Mouse (Mus musculus) adrenal gland, postnatal 36 days (tissue): Measurements from ENCODE around the gene Rhno1. TPM values are rescaled to one million over a fixed set of nuclear protein-coding genes. Genes with fewer than 3 reads are reported as not detected.
"Not testable (repeated sequence)": the region's sequence is repeated elsewhere in the genome, so short reads cannot be mapped to it uniquely, and the experiment has no call there.

Experiments
- DNase-seq, 2 experiments: peaks; one replicate each; pipeline ENCODE4 v3.0.0; 2021; ENCODE audit warnings: mixed read lengths in 1 of 2
- long read RNA-seq, 2 experiments: library from polyadenylated mRNA; stranded (forward); transcript quantifications; one replicate each; pipeline ENCODE4 v2.0.0; 2021; ENCODE audit warnings: borderline sequencing depth in 2 of 2
- total RNA-seq, 2 experiments: library from RNA; stranded (reverse); gene quantifications; 2 replicates each; pipeline ENCODE4 v1.2.3; 2021

The Rhno1 gene
- total RNA-seq = 10 to 100 TPM; 16.4 to 19.7 TPM
- long read RNA-seq, experiment 1, transcript Rhno1-201 (3 exons, 1,584 nt) = major isoform, 5 of 14 reads
- long read RNA-seq, experiment 1, transcript Rhno1-202 (3 exons, 1,108 nt) = major isoform, 5 of 14 reads
- long read RNA-seq, experiment 1, partial matches to known transcripts = 1 of 14 reads
- long read RNA-seq, experiment 1, other reads (novel, unspliced or antisense) = 3 of 14 reads
- long read RNA-seq, experiment 2, partial matches to known transcripts = 0 of 4 reads
- long read RNA-seq, experiment 2, other reads (novel, unspliced or antisense) = 3 of 4 reads

DNA sequence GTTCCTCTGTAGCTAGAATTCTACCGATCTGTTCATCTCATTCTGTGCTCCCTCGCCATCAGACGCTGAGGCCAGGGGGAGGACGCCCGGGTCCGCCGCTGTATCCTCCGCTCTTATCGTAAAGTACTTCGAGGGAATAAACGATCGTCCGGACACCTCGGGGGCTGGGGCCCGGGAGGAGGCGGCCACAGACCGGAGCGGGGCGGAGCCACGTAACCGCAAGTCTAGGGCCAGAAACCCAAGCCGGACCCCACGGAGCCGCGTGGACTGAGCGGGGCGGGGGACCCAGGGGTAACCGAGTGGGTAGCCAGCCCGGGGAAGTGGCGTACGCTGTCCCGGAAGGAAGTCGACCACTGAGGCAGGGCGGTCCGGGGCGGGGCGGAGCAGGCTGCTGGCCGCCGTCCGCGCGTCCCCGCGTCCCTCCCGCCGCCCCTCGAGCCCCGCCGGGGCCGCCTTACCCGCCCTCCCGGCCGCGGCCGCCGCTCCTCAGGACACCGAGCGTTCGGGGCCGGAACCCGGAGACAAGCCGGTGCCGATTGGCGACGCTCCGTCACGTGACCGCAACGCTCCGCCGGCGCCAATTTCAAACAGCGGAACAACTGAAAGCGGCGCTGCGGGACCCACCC, at the start of gene Rhno1, which contains the start of gene Foxm1:
TSS of gene Rhno1 (minus strand) at position 531 of the 626 bp plus-strand sequence.
TSS of gene Foxm1 (plus strand) at position 587 of the 626 bp plus-strand sequence.
- DNase-seq = peak; percentile 88 to 89

GRCm38 (mm10) chr6:128411115-128411514, 48.4 kb upstream of the Rhno1 start:
- peak; percentile 77 to 78 for DNase-seq

DNA sequence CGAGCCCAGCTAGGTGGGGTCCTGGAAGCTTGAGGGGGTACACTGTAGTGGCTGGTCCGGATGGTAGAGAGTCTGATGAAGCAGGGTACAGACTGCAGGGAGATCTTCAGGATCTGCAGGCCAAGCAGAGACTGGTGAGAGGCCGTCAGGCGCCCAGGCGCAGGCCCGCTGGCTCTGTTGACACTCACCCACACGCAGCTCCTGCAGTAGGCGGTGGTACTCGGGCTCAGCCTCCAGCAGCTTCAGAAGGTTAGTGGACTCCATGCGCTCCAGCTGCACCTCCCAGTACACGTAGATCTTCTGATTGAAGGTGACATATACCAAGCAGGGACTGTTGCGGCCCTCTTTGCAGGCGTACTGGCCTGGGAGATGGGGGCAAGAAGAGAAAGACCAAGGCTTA, 47.6 kb upstream of the Rhno1 start:
- no peak for DNase-seq

DNA sequence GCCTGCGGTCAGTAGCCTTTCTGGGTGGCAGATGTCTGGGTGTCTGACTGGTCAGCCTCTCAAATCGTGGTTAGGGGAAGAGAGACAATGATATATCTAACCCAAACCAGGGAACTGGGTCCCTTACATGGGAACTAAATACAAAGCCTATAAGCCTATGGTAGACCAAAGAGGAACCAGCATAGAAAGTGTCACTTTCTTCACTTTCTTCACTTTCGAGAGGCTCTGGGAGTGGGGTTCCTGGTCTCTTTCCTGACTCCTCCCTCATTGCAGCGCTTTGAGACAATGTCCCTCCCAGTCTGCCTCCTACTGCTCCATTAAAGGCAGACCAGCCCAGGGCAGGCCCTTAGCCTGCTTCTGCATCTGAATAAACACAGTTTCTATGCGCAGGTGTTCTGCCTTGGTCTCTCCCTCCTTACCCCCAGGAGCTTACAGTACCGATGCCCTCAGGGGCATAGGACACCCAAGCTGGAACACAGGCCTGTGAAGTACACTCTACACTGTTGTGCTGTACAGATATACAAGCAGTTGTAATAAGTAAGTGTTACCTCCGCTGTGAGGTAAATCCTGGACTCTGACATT, 45.9 kb upstream of the Rhno1 start:
- DNase-seq = no peak

GRCm38 (mm10) chr6:128404708-128405107, 42.0 kb upstream of the Rhno1 start:
- no peak for DNase-seq

- peak; percentile 61 to 64 for DNase-seq
Measured at GRCm38 (mm10) chr6:128399421-128400185, 36.9 kb upstream of the Rhno1 start.

GRCm38 (mm10) chr6:128398996-128399395, 36.3 kb upstream of the Rhno1 start, which contains the start of gene Nrip2:
Gene Nrip2 (plus strand): TSS chr6:128399296.
- DNase-seq = no peak

DNA sequence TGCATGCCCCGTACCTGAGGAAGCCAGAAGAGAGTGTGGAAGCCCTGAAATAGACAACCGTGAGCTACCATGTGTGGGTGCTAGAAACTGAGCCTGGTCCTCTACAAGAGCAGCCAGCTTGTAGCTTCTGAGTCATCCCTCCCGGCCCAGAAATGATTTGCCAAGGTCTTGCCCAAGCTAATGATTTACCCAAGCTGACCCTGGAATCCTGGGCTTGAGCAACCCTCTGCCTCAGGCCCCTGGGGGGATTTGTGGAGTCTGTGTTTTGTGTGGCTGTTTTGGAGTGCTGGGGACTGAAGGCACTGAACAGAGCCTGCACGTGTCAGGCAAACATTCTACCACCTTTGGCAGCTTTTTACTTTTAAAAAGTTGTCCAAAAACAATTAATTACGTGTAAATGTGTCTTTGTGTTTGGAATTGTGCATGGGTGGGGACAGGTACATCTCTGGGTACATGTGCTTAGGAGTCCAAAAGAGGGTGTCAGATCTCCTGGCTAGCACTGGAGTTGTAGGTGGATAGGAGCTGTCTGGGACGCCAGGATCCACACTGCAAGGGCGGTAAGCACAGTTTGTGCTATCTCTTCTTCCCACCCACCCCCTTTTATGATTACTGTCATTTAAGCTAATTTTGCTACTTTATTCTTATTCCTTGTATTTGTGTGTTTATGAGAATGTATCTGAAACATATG, 35.0 kb upstream of the Rhno1 start:
- peak; percentile 75 to 77 for DNase-seq

- DNase-seq = no peak
Measured at GRCm38 (mm10) chr6:128390683-128391082, 28.0 kb upstream of the Rhno1 start.

DNA sequence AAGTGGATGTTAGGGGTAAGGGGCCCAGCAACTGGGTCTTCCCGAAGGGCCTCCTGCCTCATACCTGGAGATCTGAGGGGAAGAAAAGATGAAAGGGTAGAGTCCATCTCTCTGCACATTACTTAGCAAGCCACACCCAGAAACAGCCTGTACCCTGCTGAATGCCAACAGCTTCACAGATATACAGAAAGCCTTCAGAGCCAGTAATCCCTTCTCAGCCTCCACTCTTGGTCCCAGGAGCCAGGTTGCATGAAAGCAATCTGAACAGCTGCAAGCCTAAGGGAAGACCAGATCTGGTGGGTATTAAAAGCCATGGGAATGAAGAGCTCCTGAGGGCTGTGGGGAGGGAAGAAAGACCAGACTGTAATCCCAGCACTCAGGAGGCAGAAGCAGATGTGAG, 26.5 kb upstream of the Rhno1 start:
- DNase-seq = no peak

- no peak for DNase-seq
Measured at GRCm38 (mm10) chr6:128385026-128385425, 22.3 kb upstream of the Rhno1 start.

GRCm38 (mm10) chr6:128383752-128384151, 21.0 kb upstream of the Rhno1 start:
- DNase-seq = no peak

DNA sequence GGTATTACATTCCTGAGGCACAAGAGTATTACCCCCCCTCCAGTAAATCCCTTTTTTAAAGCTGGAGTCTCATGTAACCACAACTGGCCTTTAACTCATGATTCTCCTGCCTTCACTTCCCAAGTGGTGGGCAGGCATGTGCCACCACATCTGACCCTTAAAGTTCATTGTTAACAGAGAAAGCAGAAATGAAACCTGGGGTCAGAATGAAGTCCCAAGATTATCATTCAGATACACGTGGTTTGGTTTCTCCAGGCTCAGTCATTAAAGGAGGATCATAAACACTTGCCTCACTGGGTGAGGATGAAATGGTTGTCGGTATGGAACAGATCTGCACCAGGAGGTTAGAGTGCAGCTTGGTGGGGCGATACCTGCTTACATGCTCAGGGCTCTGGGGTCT, 18.5 kb upstream of the Rhno1 start:
- DNase-seq = no peak

- not testable (repeated sequence) for DNase-seq
Measured at GRCm38 (mm10) chr6:128380594-128381167, 18.0 kb upstream of the Rhno1 start.

DNA sequence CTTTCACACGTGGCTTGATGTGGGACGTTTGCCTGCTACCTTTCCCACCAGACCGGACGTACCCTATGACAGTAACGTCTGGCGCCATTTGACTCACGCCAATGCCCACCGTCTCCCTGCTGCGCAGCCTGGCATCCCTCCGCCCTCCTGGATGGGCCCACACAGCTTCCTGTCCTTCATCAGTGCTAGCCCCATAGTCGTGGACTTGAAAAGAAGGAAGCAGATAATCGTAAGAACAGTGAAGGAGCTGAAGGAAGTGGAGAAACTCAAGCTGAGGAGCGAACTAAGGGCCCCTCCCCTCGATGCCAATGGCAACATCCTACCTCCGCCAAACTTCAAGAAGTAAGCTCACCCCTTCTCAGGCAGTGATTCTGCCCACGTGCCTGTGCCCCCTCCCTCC, 16.9 kb upstream of the Rhno1 start:
- no peak for DNase-seq

GRCm38 (mm10) chr6:128376371-128377085, 13.8 kb upstream of the Rhno1 start:
- DNase-seq = no peak

- no peak for DNase-seq
Measured at GRCm38 (mm10) chr6:128375192-128375591, 12.5 kb upstream of the Rhno1 start, which contains the start of the genes Tex52 and Gm44596. Gene Tex52 (plus strand): TSS chr6:128375456. Gene Gm44596 (plus strand): TSS chr6:128375503.

DNA sequence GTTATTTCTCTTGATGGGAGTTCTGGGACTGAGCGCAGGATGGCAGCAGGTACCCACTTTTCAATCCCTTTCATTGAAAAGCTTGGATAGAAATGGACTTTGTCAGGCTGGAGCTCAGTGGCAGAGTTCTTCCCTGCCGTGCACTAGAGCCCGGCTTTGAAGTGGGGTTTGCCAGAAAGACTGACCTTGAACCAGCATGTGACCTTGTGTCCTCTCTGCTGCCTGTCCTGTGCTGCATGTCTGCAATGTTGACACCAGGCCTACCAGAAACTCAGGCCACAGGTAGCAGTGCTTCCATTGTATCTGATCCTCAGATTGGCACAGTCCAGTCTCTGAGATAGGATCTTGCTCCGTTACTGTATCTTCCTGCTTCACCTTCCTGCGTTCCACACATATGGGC, 7.3 kb upstream of the Rhno1 start:
- no peak for DNase-seq

- DNase-seq = no peak
Measured at GRCm38 (mm10) chr6:128366466-128366865, 3.8 kb upstream of the Rhno1 start.

DNA sequence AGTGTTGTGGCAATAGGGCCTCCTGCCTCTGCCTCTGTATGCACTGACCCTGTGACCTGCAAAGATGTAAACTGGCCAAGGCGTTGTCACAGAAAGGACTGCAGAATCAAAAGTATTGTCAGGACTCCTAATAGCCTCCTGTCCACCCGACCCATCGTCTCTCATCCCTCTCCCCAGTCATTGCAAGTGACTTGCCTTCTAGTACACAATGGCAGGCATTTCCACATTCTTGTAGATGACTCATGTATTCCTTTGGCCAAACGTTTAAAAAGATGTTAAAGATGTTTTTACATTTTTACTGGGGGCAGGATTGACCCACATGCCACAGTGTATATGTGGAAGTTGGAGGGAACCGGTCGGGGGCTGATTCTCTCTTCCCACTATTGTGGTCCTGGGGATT, 2.0 kb upstream of the Rhno1 start:
- no peak for DNase-seq
